Comparison of ENCODE assay signal across 8 mouse cellular contexts in the genomic region with DNA sequence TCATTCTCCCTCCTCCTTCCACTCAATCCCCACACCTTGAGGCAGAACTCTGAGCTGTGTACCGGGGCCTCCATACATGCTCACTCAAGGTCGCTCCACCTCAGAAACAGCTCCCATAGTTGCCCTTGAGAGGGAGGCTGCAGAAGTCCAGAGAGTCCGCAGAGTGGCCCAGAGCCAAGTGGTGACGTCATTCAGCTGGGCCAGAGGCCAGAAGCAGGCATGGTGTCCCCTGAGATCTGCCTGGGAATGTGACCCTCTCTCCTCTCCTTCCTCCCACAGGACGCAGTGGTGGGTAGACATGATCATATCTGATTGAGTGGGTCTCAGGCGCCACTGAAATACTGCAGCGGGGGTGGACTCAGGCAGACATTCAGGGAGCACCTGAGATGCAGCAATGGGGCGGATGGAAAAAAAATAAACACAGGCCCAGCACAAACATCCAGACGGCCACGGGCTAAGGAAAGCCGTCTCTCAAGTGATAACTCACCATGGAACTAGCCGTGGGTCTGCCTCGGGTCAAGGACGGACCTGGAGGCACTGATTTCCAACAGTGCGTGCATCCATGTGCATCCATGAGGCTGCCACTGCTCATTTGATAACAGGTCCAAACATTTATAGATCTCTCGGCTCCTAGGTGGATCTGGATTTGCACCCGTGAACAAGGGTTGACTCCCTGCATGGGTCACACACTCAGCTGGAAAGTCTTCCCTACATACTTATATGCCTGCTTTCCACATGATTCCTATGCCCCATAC. TPM values are rescaled to one million over a fixed set of nuclear protein-coding genes. Genes with fewer than 3 reads are reported as not detected.
DNase-seq lines count a peak whose midpoint lies in the region; ATAC-seq lines count a peak whose summit lies in the region.
"Had no signal": no experiment of that assay in that cellular context is flagged by ENCODE, and none has a peak within 500 bp of the region (broad histone marks: within the 10 kb centered on the region; RNA-seq: fewer than 3 reads in every experiment).

No protein-coding gene starts in this region.

- no peaks in the 10 kb centered on the region for H3K9me3 ChIP-seq in intestine, embryonic 16.5 days (ENCODE audit: control insufficient read depth, low read length)
- no peaks in the 10 kb centered on the region for H3K9me3 ChIP-seq in lung, embryonic 15.5 days
- no peaks in the 10 kb centered on the region for H3K9me3 ChIP-seq in forebrain, embryonic 10.5 days

- H3K36me3 ChIP-seq in intestine, embryonic 16.5 days (ENCODE audit: control insufficient read depth, insufficient read depth, low read length), result no peaks in the 10 kb centered on the region
- no peaks in the 10 kb centered on the region for H3K36me3 ChIP-seq in lung, embryonic 15.5 days
- no peaks in the 10 kb centered on the region for H3K36me3 ChIP-seq in forebrain, embryonic 10.5 days (replicated peaks)

- H3K4me2 ChIP-seq in intestine, embryonic 16.5 days (ENCODE audit: low read depth, low read length), result no peak overlapping the region
- peak overlapping the region; percentile 17; the same call in 1 of the 2 replicates for H3K4me2 ChIP-seq in lung, embryonic 15.5 days

- no peak overlapping the region for H3K9ac ChIP-seq in intestine, embryonic 16.5 days (ENCODE audit: low read depth, low read length)
- no peak overlapping the region for H3K9ac ChIP-seq in lung, embryonic 15.5 days

- 64% methylated on average over 17 of the region's 17 CpGs for WGBS in intestine, embryonic 16.5 days
- WGBS in lung, embryonic 15.5 days, result 27% methylated on average over 17 of the region's 17 CpGs
- 85% methylated on average over 17 of the region's 17 CpGs for WGBS in forebrain, embryonic 10.5 days

- peak; percentile 60 for ATAC-seq in intestine, embryonic 16.5 days
- ATAC-seq in lung, embryonic 15.5 days (ENCODE audit: borderline replicate concordance, extremely low read depth, low FRiP score, low TSS enrichment), result peak; percentile 64; the same call in 1 of the 2 replicates

- H3K4me3 ChIP-seq in intestine, embryonic 16.5 days (ENCODE audit: low read length), result no peak overlapping the region
- H3K4me3 ChIP-seq in lung, embryonic 15.5 days, result no peak overlapping the region
- H3K4me3 ChIP-seq in forebrain, embryonic 10.5 days, result no peak overlapping the region
- H3K4me3 ChIP-seq: layer of hippocampus, adult 2 months had no signal

- peak; percentile 81 for DNase-seq in NIH3T3 (ENCODE audit: low read depth)
- peak; percentile 96 for DNase-seq in adrenal gland, postnatal 14 days
- DNase-seq in gastrocnemius, postnatal 10 days, result peak; percentile 59
- DNase-seq in thymus, postnatal 36 days, result no peak
- DNase-seq in forebrain, embryonic 10.5 days (ENCODE audit: extremely low spot score, low spot score), result no peak

- H3K27ac ChIP-seq in intestine, embryonic 16.5 days (ENCODE audit: low read length), result no peak overlapping the region
- H3K27ac ChIP-seq in lung, embryonic 15.5 days, result no peak overlapping the region
- no peak overlapping the region for H3K27ac ChIP-seq in forebrain, embryonic 10.5 days
- H3K27ac ChIP-seq: layer of hippocampus, adult 2 months had no signal

- no peaks in the 10 kb centered on the region for H3K27me3 ChIP-seq in intestine, embryonic 16.5 days (replicated peaks; ENCODE audit: control insufficient read depth, insufficient read depth, low read length)
- H3K27me3 ChIP-seq in lung, embryonic 15.5 days, result no peaks in the 10 kb centered on the region
- H3K27me3 ChIP-seq in forebrain, embryonic 10.5 days (ENCODE audit: poor library complexity, severe bottlenecking), result no peaks in the 10 kb centered on the region

- H3K4me1 ChIP-seq in intestine, embryonic 16.5 days (ENCODE audit: control insufficient read depth, insufficient read depth, low read length), result 0 out of 2 replicates have a peak, but pooled peaks cover 4% of the 10 kb centered on the region
- peaks cover 9% of the 10 kb centered on the region for H3K4me1 ChIP-seq in lung, embryonic 15.5 days
- no peaks in the 10 kb centered on the region for H3K4me1 ChIP-seq in forebrain, embryonic 10.5 days

RNA-seq across cellular contexts. Expression of gene Slc19a1, which starts 34.1 kb away (rescaled TPM):
- total RNA-seq in adrenal gland, postnatal 14 days (2021), result 21.3 and 24.2 TPM in 2 replicates
- total RNA-seq in gastrocnemius, postnatal 10 days (2021), result 1 to 10 TPM; 6.5 to 7.0 TPM
- 65.3 and 73.7 TPM in 2 replicates for polyA plus RNA-seq in intestine, embryonic 16.5 days (2015; fragmentation: Nextera tagmentation; extraction: Ambion mirVana)
- 24.5 and 25.4 TPM in 2 replicates for polyA plus RNA-seq in lung, embryonic 15.5 days (2015; fragmentation: Nextera tagmentation; extraction: Ambion mirVana)
- 37.1 and 44.4 TPM in 2 replicates for polyA plus RNA-seq in forebrain, embryonic 10.5 days (2016; fragmentation: Nextera tagmentation; extraction: Ambion mirVana)

RNA-seq across cellular contexts. Expression of gene Pcbp3, which starts 36.2 kb away (rescaled TPM):
- 32.3 and 33.7 TPM in 2 replicates for total RNA-seq in adrenal gland, postnatal 14 days (2021)
- 1 to 10 TPM; 4.6 to 8.0 TPM for total RNA-seq in gastrocnemius, postnatal 10 days (2021)
- 42.1 and 44.1 TPM in 2 replicates for polyA plus RNA-seq in intestine, embryonic 16.5 days (2015; fragmentation: Nextera tagmentation; extraction: Ambion mirVana)
- polyA plus RNA-seq in lung, embryonic 15.5 days (2015; fragmentation: Nextera tagmentation; extraction: Ambion mirVana), result 28.7 and 36.4 TPM in 2 replicates
- polyA plus RNA-seq in forebrain, embryonic 10.5 days (2016; fragmentation: Nextera tagmentation; extraction: Ambion mirVana), result 58.4 and 63.3 TPM in 2 replicates

Comparison
In these comparisons a context has a peak if more than half of its experiments do, and no peak if none do; other contexts are left out.
1. DNase-seq: peak in NIH3T3 (single experiment), adrenal gland, postnatal 14 days (single experiment) and gastrocnemius, postnatal 10 days (single experiment); none in thymus, postnatal 36 days (0 of 2) and forebrain, embryonic 10.5 days (single experiment).